Mouse (Mus musculus) cerebellum, adult 2 months (tissue): Measurements from ENCODE around the gene Hira.

Source experiments
- CTCF ChIP-seq: fragments of 200-500 bp; IDR thresholded peaks from 2 replicates; pipeline ENCODE4 v1.5.1; 2011; ENCODE audit warnings: low read depth, mild to moderate bottlenecking, control low read depth, low read length, moderate library complexity, borderline replicate concordance; ENCODE audit not compliant: insufficient read depth
- POLR2A ChIP-seq: fragments of 200-500 bp; IDR thresholded peaks from 2 replicates; pipeline ENCODE4 v1.6.1; 2011; ENCODE audit warnings: low read length, control low read depth, borderline replicate concordance; ENCODE audit not compliant: insufficient read depth

GRCm38 (mm10) chr16:18952813-18953212 is 76.0 kb downstream of the Hira start:
- no peak for TF ChIP-seq CTCF
- TF ChIP-seq POLR2A: no peak
